In the genomic region with DNA sequence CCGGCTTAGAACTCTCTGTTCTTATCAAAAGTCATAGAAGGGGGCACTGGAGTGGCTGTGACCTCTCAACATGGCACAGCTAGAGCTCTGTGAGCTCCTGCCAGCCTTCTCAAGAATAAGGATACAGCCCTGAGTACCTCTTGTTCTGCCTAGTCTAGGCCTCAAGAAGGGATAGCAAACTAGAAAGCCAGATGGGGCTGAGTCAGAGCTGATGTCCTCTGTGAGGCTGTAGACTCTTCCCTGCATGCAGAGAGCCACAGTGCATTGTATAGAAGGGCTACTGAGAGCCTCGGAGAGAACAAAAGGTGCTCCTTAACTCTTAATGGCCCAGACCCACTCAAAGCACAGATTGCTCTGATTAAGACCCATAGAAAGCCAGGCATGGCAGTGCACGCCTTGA, we compare ENCODE assay signal across 35 mouse cellular contexts. TPM values are rescaled to one million over a fixed set of nuclear protein-coding genes. Genes with fewer than 3 reads are reported as not detected.
DNase-seq lines count a peak whose midpoint lies in the region; ATAC-seq and TF ChIP-seq lines count a peak whose summit lies in the region.
"Had no signal": no experiment of that assay in that cellular context is flagged by ENCODE, and none has a peak within 500 bp of the region (broad histone marks: within the 10 kb centered on the region; RNA-seq: fewer than 3 reads in every experiment).

No protein-coding gene starts in this region.

- TF ChIP-seq CTCF in forebrain, postnatal 0 days (IDR thresholded peaks at IDR 0.05; ENCODE audit: low read depth) = no peak
- no peak for TF ChIP-seq CTCF in gastrocnemius, adult 2 months (IDR thresholded peaks at IDR 0.05)
- no peak for TF ChIP-seq CTCF in lung, postnatal 0 days (IDR thresholded peaks at IDR 0.05)

- no peak overlapping the region for H3K4me3 ChIP-seq in forebrain, embryonic 10.5 days
- no peak overlapping the region for H3K4me3 ChIP-seq in forebrain, postnatal 0 days (ENCODE audit: low read depth, low read length)
- no peak overlapping the region for H3K4me3 ChIP-seq in gastrocnemius, adult 2 months
- no peak overlapping the region for H3K4me3 ChIP-seq in lung, postnatal 0 days (ENCODE audit: low read depth, low read length)
- H3K4me3 ChIP-seq: heart, embryonic 10.5 days; heart, embryonic 15.5 days; hindbrain, embryonic 12.5 days; liver, embryonic 12.5 days; neural tube, embryonic 15.5 days had no signal

- no peaks in the 10 kb centered on the region for H3K9me3 ChIP-seq in forebrain, embryonic 10.5 days
- H3K9me3 ChIP-seq in forebrain, postnatal 0 days (ENCODE audit: low read length) = no peaks in the 10 kb centered on the region
- no peaks in the 10 kb centered on the region for H3K9me3 ChIP-seq in lung, postnatal 0 days (ENCODE audit: low read length)
- H3K9me3 ChIP-seq: G1E; heart, embryonic 10.5 days; heart, embryonic 15.5 days; hindbrain, embryonic 12.5 days; liver, embryonic 12.5 days; neural tube, embryonic 15.5 days had no signal

- no peaks in the 10 kb centered on the region for H3K27me3 ChIP-seq in forebrain, embryonic 10.5 days (ENCODE audit: poor library complexity, severe bottlenecking)
- no peaks in the 10 kb centered on the region for H3K27me3 ChIP-seq in forebrain, postnatal 0 days (ENCODE audit: insufficient read depth, low read length)
- H3K27me3 ChIP-seq in lung, postnatal 0 days (replicated peaks; ENCODE audit: insufficient read depth, low read length) = no peaks in the 10 kb centered on the region
- H3K27me3 ChIP-seq: heart, embryonic 15.5 days; hindbrain, embryonic 12.5 days; neural tube, embryonic 15.5 days; Patski had no signal

- no peak overlapping the region for H3K4me2 ChIP-seq in forebrain, postnatal 0 days (ENCODE audit: low read depth)
- H3K4me2 ChIP-seq in lung, postnatal 0 days (replicated peaks; ENCODE audit: low read depth, low read length) = no peak overlapping the region
- H3K4me2 ChIP-seq: heart, embryonic 15.5 days; hindbrain, embryonic 12.5 days; liver, embryonic 12.5 days; neural tube, embryonic 15.5 days had no signal

- no peak for DNase-seq in forebrain, embryonic 10.5 days (ENCODE audit: extremely low spot score, low spot score)
- DNase-seq in forebrain, postnatal 0 days = no peak
- DNase-seq in gastrocnemius, adult 2 months = no peak
- DNase-seq in gastrocnemius, postnatal 25 days = no peak
- DNase-seq in lung, postnatal 0 days (ENCODE audit: low spot score) = peak; percentile 11
- no peak for DNase-seq in lung, adult 18-20 months
- DNase-seq in MN1 (ENCODE audit: low spot score) = peak; percentile 25
- no peak for DNase-seq in embryo, embryonic 10 days (ENCODE audit: low spot score)
- DNase-seq: adrenal gland, postnatal 14 days; cerebellum, adult 18-20 months; cerebellum, postnatal 10 days; gastrocnemius, postnatal 14 days; heart, adult 11 months; kidney, adult 8-10 months; kidney, postnatal 4 days; layer of hippocampus, postnatal 36 days; left cerebral cortex, postnatal 4 days; liver, postnatal 0 days; lung, postnatal 10 days; right cerebral cortex, postnatal 4 days; thymus, adult 18-20 months; thymus, postnatal 25 days had no signal

- H3K36me3 ChIP-seq in forebrain, embryonic 10.5 days (replicated peaks) = peaks cover 2% of the 10 kb centered on the region; the same call in 1 of the 2 replicates
- H3K36me3 ChIP-seq in forebrain, postnatal 0 days (ENCODE audit: insufficient read depth) = no peaks in the 10 kb centered on the region
- no peaks in the 10 kb centered on the region for H3K36me3 ChIP-seq in lung, postnatal 0 days (ENCODE audit: insufficient read depth, low read length)
- H3K36me3 ChIP-seq: G1E; heart, embryonic 10.5 days; heart, embryonic 15.5 days; liver, embryonic 12.5 days; neural tube, embryonic 15.5 days had no signal

- intact Hi-C loops in gastrocnemius, adult 2 months (cut with DNase I) = no loop called here

- no peak overlapping the region for H3K9ac ChIP-seq in forebrain, postnatal 0 days
- H3K9ac ChIP-seq in lung, postnatal 0 days (replicated peaks; ENCODE audit: low read depth) = no peak overlapping the region
- H3K9ac ChIP-seq: heart, embryonic 15.5 days; hindbrain, embryonic 12.5 days; liver, embryonic 12.5 days; liver, postnatal 0 days; neural tube, embryonic 15.5 days had no signal

- peak overlapping the region; percentile 74 for H3K27ac ChIP-seq in forebrain, embryonic 10.5 days
- no peak overlapping the region for H3K27ac ChIP-seq in forebrain, postnatal 0 days (ENCODE audit: low read depth, low read length)
- H3K27ac ChIP-seq in gastrocnemius, adult 2 months = peak overlapping the region; percentile 71
- no peak overlapping the region for H3K27ac ChIP-seq in lung, postnatal 0 days (ENCODE audit: low read length)
- H3K27ac ChIP-seq: heart, embryonic 10.5 days; heart, embryonic 15.5 days; hindbrain, embryonic 12.5 days; kidney, postnatal 0 days; liver, embryonic 12.5 days; neural tube, embryonic 15.5 days; stomach, postnatal 0 days had no signal

- peaks cover 37% of the 10 kb centered on the region for H3K4me1 ChIP-seq in forebrain, embryonic 10.5 days
- no peaks in the 10 kb centered on the region for H3K4me1 ChIP-seq in forebrain, postnatal 0 days (ENCODE audit: insufficient read depth)
- H3K4me1 ChIP-seq in lung, postnatal 0 days (ENCODE audit: insufficient read depth, low read depth, low read length) = no peaks in the 10 kb centered on the region

- TF ChIP-seq EP300 in lung, postnatal 0 days (IDR thresholded peaks at IDR 0.05) = no peak

- no peak for ATAC-seq in forebrain, postnatal 0 days
- peak; percentile 38 for ATAC-seq in lung, postnatal 0 days
- ATAC-seq: intestine, embryonic 16.5 days; liver, embryonic 12.5 days; liver, postnatal 0 days; Patski had no signal

- 38% methylated on average over 3 of the region's 3 CpGs for WGBS in forebrain, embryonic 10.5 days
- 40% methylated on average over 3 of the region's 3 CpGs for WGBS in forebrain, postnatal 0 days
- WGBS in lung, postnatal 0 days = 47% methylated on average over 3 of the region's 3 CpGs

RNA-seq across cellular contexts. Expression of a gene that starts 14.2 kb away (rescaled TPM):
- polyA plus RNA-seq in forebrain, embryonic 10.5 days (2016; fragmentation: Nextera tagmentation; extraction: Ambion mirVana) = 0.09 TPM in 1 of 2 replicates, not detected in the other
- total RNA-seq in forebrain, postnatal 0 days (2014; rRNA removed) = 0.33 and 1.1 TPM in 2 replicates
- polyA plus RNA-seq in forebrain, postnatal 0 days (2015; fragmentation: Nextera tagmentation; extraction: Ambion mirVana) = 0.43 and 0.77 TPM in 2 replicates
- 1 to 10 TPM; 1.4 to 3.1 TPM for total RNA-seq in gastrocnemius, adult 2 months (2021)
- 1 to 10 TPM in 1 of 2 experiments, under 1 TPM in 1; 0.35 to 1.1 TPM for total RNA-seq in gastrocnemius, postnatal 25 days (2021)
- polyA plus RNA-seq in lung, postnatal 0 days (2015; fragmentation: Nextera tagmentation; extraction: Ambion mirVana) = not detected in 2 replicates
- total RNA-seq: adrenal gland, postnatal 14 days; common myeloid progenitor, adult 5-6 weeks; left cerebral cortex, postnatal 4 days had no signal
- polyA plus RNA-seq: G1E; heart, embryonic 15.5 days; intestine, embryonic 16.5 days; kidney, postnatal 0 days; liver, embryonic 12.5 days; liver, postnatal 0 days; Patski; spleen, adult 2 months; stomach, postnatal 0 days had no signal

RNA-seq across cellular contexts. Expression of a gene that starts 28.3 kb away (rescaled TPM):
- polyA plus RNA-seq in forebrain, embryonic 10.5 days (2016; fragmentation: Nextera tagmentation; extraction: Ambion mirVana) = not detected in 2 replicates
- total RNA-seq in forebrain, postnatal 0 days (2014; rRNA removed) = not detected in 2 replicates
- polyA plus RNA-seq in forebrain, postnatal 0 days (2015; fragmentation: Nextera tagmentation; extraction: Ambion mirVana) = not detected in 2 replicates
- total RNA-seq in gastrocnemius, adult 2 months (2021) = not detected
- total RNA-seq in gastrocnemius, postnatal 25 days (2021) = not detected
- polyA plus RNA-seq in lung, postnatal 0 days (2015; fragmentation: Nextera tagmentation; extraction: Ambion mirVana) = not detected in 2 replicates
- total RNA-seq: adrenal gland, postnatal 14 days; common myeloid progenitor, adult 5-6 weeks; G1E; gastrocnemius, postnatal 14 days; heart, postnatal 25 days; layer of hippocampus, postnatal 36 days; left cerebral cortex, postnatal 4 days had no signal
- polyA plus RNA-seq: G1E; heart, embryonic 15.5 days; hindbrain, embryonic 12.5 days; intestine, embryonic 16.5 days; kidney, postnatal 0 days; liver, postnatal 0 days; neural tube, embryonic 15.5 days; Patski; spleen, adult 2 months had no signal

RNA-seq across cellular contexts. Expression of a gene that starts 30.0 kb away (rescaled TPM):
- polyA plus RNA-seq in forebrain, embryonic 10.5 days (2016; fragmentation: Nextera tagmentation; extraction: Ambion mirVana) = 5.3 and 6.6 TPM in 2 replicates
- total RNA-seq in forebrain, postnatal 0 days (2014; rRNA removed) = 64.9 and 77.0 TPM in 2 replicates
- polyA plus RNA-seq in forebrain, postnatal 0 days (2015; fragmentation: Nextera tagmentation; extraction: Ambion mirVana) = 19.8 and 24.1 TPM in 2 replicates
- 1 to 10 TPM; 7.5 to 9.6 TPM for total RNA-seq in gastrocnemius, adult 2 months (2021)
- 1 to 10 TPM; 4.8 to 6.9 TPM for total RNA-seq in gastrocnemius, postnatal 25 days (2021)
- 4.5 and 6.1 TPM in 2 replicates for polyA plus RNA-seq in lung, postnatal 0 days (2015; fragmentation: Nextera tagmentation; extraction: Ambion mirVana)

RNA-seq across cellular contexts. Expression of a gene that starts 30.3 kb away (rescaled TPM):
- 23.0 and 25.1 TPM in 2 replicates for polyA plus RNA-seq in forebrain, embryonic 10.5 days (2016; fragmentation: Nextera tagmentation; extraction: Ambion mirVana)
- total RNA-seq in forebrain, postnatal 0 days (2014; rRNA removed) = 7.1 and 9.0 TPM in 2 replicates
- 16.8 and 21.4 TPM in 2 replicates for polyA plus RNA-seq in forebrain, postnatal 0 days (2015; fragmentation: Nextera tagmentation; extraction: Ambion mirVana)
- total RNA-seq in gastrocnemius, adult 2 months (2021) = 10 to 100 TPM; 11.4 to 14.1 TPM
- total RNA-seq in gastrocnemius, postnatal 25 days (2021) = 10 to 100 TPM; 11.5 to 11.6 TPM
- 18.3 and 20.3 TPM in 2 replicates for polyA plus RNA-seq in lung, postnatal 0 days (2015; fragmentation: Nextera tagmentation; extraction: Ambion mirVana)

RNA-seq across cellular contexts. Expression of a gene that starts 54.9 kb away (rescaled TPM):
- 28.2 and 29.9 TPM in 2 replicates for polyA plus RNA-seq in forebrain, embryonic 10.5 days (2016; fragmentation: Nextera tagmentation; extraction: Ambion mirVana)
- 28.0 and 29.1 TPM in 2 replicates for total RNA-seq in forebrain, postnatal 0 days (2014; rRNA removed)
- 19.7 TPM in 2 replicates for polyA plus RNA-seq in forebrain, postnatal 0 days (2015; fragmentation: Nextera tagmentation; extraction: Ambion mirVana)
- 1 to 10 TPM; 3.3 to 3.6 TPM for total RNA-seq in gastrocnemius, adult 2 months (2021)
- 1 to 10 TPM; 3.0 to 3.6 TPM for total RNA-seq in gastrocnemius, postnatal 25 days (2021)
- polyA plus RNA-seq in lung, postnatal 0 days (2015; fragmentation: Nextera tagmentation; extraction: Ambion mirVana) = 28.9 and 29.3 TPM in 2 replicates

Comparison
In these comparisons a context has a peak if more than half of its experiments do, and no peak if none do; other contexts are left out.
1. DNase-seq: peak in lung, postnatal 0 days (single experiment) and MN1 (single experiment); none in forebrain, embryonic 10.5 days (single experiment), forebrain, postnatal 0 days (single experiment), gastrocnemius, adult 2 months (single experiment), gastrocnemius, postnatal 25 days (single experiment), lung, adult 18-20 months (0 of 2) and embryo, embryonic 10 days (single experiment).
2. H3K27ac ChIP-seq: peak in forebrain, embryonic 10.5 days (single experiment) and gastrocnemius, adult 2 months (single experiment); none in forebrain, postnatal 0 days (single experiment) and lung, postnatal 0 days (single experiment).